Mouse (Mus musculus) ES-E14 (cell line): ENCODE data around the gene Sys1.

Experiments used
- CHD2 ChIP-seq: IDR thresholded peaks from 2 replicates; pipeline ENCODE4 v1.6.1; 2014; ENCODE audit warnings: mild to moderate bottlenecking, low read depth, low read length, inconsistent platforms
- HCFC1 ChIP-seq: IDR thresholded peaks from 2 replicates; pipeline ENCODE4 v1.6.1; 2012; ENCODE audit warnings: low read length, inconsistent platforms, borderline replicate concordance; ENCODE audit not compliant: insufficient read depth
- MAFK ChIP-seq: IDR thresholded peaks from 2 replicates; pipeline ENCODE4 v1.6.1; 2014; ENCODE audit warnings: mild to moderate bottlenecking, low read depth, low read length, inconsistent platforms; ENCODE audit not compliant: insufficient read depth
- ZNF384 ChIP-seq: IDR thresholded peaks from 2 replicates; pipeline ENCODE4 v1.6.1; 2012; ENCODE audit warnings: low read depth, low read length, inconsistent platforms

DNA sequence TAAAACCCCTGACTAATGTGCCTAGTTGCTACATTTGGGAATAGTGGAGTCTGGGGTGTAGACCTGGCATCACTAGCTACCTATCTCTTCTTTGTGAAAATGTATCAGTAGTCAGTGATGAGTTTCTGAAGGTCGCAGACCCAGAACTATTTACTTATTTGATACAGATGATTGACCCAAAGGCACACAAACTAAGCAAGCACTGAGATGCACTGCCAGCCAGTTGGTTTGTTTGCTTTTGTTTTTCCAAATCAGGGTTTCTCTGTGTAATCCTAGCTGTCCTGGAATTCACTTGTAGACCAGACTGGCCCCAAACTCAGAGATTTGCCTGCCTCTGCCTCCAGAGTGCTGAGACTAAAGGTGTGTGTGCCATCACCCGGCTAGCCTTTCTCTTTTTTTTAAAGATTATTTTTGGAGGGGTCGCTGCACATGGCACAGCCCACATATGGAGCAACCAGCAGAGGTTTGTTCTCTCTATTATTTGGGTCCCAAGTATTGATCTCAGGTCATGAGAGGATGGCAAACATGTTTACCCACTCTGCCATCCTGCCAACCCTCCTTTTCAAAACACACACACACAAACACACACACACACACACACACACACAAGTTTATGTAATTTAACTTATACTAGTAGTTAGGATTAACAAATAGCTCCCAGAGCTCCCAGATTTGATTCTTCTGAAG is 11.2 kb upstream of the Sys1 start:
- TF ChIP-seq HCFC1: no peak
- no peak for TF ChIP-seq CHD2
- TF ChIP-seq MAFK: no peak
- TF ChIP-seq ZNF384: no peak
